Mouse (Mus musculus) T-helper 2 cell (primary cell): ENCODE measurements at regions not wholly inside any gene's neighbourhood (a gene's known extent, or its start where the extent isn't known, plus 50 kb on each side); places are given as distances from the start of the nearest gene placed in this dataset.
"Not testable (repeated sequence)": the region's sequence is repeated elsewhere in the genome, so short reads cannot be mapped to it uniquely, and the experiment has no call there.

Source experiments
- in situ Hi-C: fragments of 300-600 bp; cut with MboI, MseI; formaldehyde crosslinking; loops from one replicate; pipeline ENCODE4 v1.15.1; 2025; ENCODE audit warnings: high pct_unique_total_duplicates

DNA sequence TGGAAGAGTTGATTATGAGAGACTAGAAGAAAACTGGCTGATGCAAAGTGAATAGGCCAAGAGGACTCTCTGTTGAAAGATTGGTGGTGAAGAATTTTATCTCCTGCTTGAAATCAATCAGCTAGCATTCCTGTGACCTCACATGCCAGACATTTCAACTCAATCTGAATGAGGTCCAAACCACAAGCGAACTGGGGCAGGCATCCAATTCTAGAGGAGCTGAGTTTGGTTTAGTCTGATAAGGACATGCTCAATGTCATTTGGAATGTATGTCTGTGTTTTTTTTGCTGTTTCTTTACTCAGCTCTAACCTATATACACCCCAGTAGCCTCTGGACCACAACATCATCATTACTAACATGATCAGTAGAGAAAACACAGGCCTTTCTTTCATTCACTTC is 401.4 kb downstream of the 1190002N15Rik start:
- in situ Hi-C loops = no loop called here

DNA sequence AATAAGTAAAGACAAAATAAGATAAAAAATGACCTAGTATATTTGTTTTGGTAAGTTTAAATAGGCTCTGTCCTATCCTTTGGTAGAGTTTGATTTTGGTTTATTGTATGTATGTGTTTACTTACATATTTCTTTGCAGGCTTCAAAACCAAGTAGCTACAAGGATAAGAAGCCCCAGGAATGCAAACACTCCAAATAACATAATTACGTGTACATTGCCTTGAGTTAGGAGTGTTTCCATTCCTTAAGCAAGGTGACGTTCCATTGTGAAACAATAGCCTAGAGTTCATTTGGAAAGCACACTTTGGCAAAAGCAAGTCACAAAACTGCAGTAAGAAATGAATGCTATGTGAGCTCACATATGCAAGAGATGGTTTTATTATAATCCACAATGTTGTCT is 404.2 kb downstream of the 1190002N15Rik start:
- in situ Hi-C loops = no loop called here

DNA sequence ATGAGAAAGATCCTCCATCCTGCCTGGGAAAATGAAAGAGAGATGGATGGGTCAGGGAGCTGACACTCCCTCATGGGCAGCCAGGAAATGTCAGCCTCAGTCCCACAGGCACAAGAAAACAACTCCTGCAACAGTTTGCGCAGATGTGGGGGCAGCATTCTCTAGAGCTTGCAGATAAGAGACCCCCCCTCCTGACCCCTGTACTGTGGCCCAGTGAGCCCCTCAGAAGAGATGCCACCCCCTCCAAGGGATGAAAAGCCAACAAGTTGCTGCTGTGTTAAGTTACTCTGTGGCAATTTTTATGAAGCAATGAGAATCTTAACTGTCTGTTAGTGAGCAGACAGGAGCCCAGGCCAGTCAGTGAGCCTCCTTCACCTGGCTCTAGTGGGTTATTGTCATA is 406.5 kb downstream of the 1190002N15Rik start:
- in situ Hi-C loops = no loop called here

DNA sequence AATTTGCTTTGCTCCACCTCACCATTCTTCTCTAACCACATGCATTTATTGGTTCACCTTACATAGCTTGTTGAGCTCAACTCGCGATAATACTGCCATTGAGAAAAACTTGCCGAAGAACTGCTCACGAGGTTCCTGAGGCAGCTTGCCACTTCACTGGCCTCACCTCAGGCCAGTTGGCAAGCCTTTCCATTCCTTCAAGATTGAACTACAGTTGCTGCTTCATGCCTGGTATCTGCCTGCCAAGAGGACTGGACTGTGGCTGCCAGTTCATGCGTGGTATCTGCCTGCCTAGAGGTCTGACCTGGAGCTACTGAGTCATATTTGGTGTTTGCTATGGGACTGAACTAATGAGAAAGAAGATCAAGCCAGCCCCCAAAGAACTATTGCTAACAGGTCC is 420.9 kb downstream of the 1190002N15Rik start:
- in situ Hi-C loops = no loop called here

DNA sequence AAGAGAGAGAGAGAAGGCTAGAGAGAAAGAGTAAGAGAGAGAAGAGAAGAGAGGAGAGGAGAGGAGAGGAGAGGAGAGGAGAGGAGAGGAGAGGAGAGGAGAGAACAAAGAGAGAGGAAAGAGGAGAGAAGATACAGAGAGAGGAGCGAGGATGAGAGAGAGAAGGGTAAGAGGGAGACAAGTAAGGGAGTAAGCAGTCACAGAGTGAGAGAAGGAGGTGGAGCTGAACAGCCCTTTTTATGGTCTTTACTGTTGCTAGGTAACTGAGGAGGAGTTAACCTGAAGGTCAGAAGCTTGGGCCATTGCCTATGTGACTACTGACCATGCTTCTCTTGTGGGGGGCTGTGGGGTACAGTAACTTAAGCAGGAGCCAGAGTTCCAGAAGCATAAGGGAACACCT is 430.2 kb downstream of the 1190002N15Rik start:
- in situ Hi-C loops = not testable (repeated sequence)

GRCm38 (mm10) chr9:94104669-94105068 is 433.2 kb downstream of the 1190002N15Rik start:
- in situ Hi-C loops = no loop called here

DNA sequence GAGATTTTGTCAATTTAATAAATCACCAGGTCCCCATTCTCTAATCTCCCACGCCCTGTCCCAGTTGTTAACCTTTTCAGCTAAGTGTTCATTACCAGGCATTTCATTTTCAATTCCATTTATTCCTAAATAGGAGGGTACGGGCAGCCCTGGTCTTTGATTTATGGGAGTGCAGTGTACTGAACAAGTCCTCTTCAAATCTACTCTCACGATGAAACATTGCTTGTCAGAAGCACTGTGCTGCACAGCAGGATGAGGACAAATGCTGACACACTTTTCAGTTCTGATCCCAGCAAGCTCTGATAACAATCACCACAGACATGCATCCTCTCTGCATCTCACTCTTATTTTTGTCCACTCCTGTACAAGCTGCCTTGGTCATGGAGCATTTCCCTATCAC is 435.9 kb downstream of the 1190002N15Rik start:
- in situ Hi-C loops = no loop called here

DNA sequence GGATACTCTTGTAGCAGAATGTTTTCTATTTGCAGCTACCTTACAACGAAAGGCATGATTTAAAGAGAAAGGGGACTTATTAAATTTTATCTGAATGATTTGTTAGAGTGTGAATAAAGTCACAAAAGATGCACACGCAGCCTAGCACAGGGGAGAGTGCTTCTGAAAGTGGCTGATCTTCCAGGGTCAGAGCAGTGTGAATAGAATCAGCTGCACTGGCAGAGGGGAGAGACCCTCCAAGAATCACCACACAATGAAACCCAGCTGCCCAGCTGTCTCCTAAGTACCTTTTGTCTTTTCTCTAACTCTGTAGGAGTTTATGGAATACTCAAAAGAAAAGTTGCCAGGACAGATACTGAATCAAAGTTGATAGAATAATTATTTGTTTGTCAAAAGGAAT is 443.1 kb downstream of the 1190002N15Rik start:
- in situ Hi-C loops = no loop called here

DNA sequence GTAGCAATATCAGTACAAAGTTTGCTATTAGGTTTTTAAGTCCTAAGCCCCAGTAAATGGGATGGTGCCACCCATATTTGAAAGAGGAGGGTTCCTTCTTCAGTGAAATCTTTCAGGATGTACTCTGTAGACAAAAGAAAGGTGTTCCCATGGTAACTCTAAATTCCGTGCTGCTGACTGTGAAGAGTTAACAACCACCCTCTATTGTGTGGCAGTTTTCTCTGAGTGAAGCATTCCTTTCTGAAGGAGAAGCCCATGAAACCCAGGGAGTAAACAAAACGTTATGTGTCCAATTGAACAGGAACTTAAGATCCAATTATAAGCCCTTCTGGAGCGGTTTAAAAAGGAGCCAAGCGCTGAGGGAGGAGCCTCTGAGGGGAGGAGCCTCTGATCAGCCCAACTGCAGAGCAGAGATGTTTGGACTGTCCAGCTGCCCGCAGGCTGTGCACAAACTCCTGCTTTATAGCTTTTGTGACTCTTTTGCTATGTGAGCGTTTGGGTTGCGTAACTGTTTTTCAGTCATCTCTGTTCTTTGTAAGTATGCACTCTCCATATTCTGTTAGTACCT is 446.1 kb downstream of the 1190002N15Rik start:
- in situ Hi-C loops = no loop called here

GRCm38 (mm10) chr9:94089759-94090158 is 448.1 kb downstream of the 1190002N15Rik start:
- in situ Hi-C loops = no loop called here

GRCm38 (mm10) chr9:94083629-94084411 is 454.1 kb downstream of the 1190002N15Rik start:
- in situ Hi-C loops = no loop called here

DNA sequence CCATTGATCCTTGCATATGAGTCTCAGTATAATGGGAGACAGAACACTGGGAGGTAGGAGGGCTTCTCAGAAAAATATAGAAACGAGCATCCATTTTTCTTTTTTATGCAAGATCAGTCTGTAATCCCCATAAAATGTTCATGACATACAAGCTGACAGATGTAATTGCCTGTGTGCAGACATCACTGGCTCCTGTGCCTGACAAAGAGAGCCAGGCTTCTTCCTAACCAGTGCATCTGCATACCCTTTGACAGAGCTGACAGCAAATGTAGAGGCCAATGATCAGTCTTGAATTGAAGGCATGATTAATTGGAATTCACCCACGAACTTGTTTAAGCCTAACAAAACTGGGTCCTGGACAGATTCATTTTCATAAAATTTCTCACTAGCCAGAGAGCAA is 463.0 kb downstream of the 1190002N15Rik start:
- in situ Hi-C loops = no loop called here

DNA sequence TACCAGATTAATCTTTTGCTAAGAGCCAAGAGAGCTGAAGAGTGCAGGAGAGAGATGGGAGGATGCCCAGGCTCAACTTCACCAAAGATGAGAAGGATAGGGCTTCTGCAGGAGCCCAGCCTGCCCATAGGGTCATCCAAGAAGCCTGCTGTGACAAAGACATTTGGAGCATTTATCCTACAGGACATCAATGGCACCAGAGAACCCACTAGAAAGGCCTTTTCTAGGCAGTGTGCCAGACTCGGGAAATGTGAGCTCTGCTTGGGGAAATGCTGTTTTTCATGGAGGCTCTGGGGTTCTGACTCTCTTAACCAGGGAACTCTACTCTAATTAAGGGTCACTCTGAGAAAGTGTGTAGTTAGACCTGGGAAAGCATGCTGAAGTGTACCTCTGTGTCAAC is 470.8 kb downstream of the 1190002N15Rik start:
- in situ Hi-C loops = no loop called here

DNA sequence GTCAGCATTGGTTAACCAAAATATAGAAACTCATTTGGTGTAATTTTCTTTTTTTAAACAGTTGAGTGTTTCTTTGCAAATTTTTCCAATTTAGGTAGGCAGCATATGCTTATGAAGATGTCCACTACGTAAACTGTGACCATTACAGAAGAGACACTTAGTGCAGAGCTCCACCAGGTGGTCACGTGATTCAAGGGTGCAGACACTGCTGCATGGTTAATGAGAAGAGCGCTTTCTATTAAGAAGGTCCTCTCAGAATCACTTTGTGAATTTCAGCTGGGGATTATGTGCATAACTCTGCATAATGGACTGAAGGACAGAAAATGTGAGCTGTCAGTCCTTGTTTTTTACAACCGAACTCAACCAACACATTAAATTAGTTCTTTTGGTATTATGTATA is 484.7 kb downstream of the 1190002N15Rik start:
- in situ Hi-C loops = no loop called here

DNA sequence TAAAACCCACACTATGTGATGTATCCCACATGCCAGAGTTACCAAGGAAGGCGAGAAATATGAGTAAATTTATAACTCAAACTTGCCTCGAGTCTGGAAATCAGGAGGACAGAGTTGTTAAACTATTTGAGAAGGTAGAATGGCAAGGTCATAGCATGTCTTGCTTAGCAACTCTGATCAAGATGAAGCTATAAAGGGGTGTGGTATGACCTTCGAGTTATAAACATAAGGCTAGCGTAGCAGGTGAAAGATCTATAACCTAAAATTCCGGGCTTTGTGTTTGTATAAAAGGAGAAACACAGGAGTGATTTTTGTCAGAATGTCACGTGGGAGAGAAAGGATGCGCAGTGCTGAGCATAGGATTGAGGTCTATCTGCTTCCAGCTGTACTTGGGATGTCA is 490.0 kb downstream of the 1190002N15Rik start:
- in situ Hi-C loops = no loop called here

DNA sequence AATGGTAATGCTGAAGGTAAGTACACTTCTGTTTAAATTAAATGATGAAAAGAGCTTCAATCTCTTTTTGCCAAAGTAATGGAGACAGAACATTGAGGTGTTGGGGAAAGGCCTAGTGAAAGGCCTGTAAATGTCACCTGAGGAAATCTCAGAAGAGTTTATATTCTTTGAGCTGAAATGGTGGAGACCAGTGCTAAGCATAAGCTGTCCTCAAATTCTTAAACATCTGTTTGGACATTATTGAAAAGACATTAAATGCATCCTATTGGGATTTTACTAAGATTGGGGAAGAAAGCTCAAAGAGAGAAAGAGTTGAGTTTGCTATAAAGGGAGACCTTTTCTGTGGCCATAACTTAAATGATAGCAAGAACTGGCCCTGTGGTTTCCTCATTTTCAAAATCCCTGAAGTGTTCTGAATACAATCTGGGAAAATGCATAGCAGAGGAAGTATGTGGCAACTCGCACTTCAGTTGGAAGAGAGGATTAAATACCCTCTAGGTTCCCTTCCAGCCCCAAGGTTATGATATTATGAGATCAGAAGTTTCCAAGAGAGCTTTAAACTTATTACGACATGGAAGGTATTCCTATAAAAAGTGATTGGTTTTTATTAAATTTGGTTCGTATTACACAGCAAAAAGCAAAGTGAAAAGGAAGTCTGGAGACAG is 492.3 kb downstream of the 1190002N15Rik start:
- in situ Hi-C loops = no loop called here

DNA sequence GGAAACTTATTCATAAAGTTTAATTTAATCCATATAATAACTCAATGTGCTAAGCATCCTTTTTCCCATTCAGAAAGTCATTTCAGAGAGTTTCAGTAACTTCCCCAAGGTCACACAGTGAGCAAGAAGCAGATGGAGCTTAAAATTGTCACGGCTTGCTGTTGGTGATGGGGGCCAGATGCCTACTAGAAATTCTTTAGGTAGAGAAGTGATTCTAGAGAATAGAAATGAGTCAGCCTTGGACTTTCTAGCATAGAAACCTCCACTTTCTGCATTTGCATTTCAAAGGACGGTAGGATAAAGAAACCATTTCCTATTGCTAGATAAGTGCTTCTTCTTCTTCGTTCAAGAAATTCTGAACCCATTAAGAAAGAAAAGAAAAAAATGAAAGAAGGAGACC is 514.1 kb downstream of the 1190002N15Rik start:
- in situ Hi-C loops = no loop called here

DNA sequence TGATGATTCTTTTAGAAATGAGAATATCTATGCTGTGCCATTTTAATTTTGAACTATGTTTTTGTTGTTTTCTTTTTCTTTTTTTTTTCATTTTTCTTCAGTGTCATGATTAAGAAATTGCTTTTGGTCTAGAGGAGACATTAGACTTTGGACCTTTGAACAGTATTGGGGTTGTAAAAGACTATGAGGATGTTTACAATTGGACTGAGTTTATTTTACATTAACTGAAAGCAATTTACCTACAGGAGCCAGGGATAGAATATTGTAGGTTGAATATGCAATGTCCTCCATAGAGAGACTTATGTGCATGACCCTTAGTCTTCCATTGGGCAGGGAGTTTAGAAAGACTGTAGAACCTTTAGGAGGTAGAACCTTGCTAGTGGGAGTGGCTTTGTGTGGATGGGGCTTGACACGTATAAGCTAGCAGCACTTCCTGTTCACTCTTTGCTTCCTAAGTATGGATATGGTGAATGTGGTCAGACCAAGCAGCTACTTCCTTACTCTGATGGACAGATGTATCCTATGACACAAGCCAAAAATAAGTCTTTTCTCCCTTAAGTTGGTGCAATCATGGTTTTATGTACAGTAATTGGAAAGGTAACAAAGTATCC is 516.5 kb downstream of the 1190002N15Rik start:
- in situ Hi-C loops = no loop called here

GRCm38 (mm10) chr9:94016747-94017487 is 521.0 kb downstream of the 1190002N15Rik start:
- in situ Hi-C loops = no loop called here

GRCm38 (mm10) chr9:93992216-93992615 is 545.7 kb downstream of the 1190002N15Rik start:
- in situ Hi-C loops = no loop called here

- in situ Hi-C loops = no loop called here
Measured at GRCm38 (mm10) chr9:93991141-93991540, 546.7 kb downstream of the 1190002N15Rik start.

- in situ Hi-C loops = no loop called here
Measured at GRCm38 (mm10) chr9:93981136-93981535, 556.7 kb downstream of the 1190002N15Rik start.
